Mouse (Mus musculus): ENCODE results near the gene Limch1. TPM values are rescaled to one million over a fixed set of nuclear protein-coding genes. Genes with fewer than 3 reads are reported as not detected.

Limch1 gene
- polyA plus RNA-seq, 1 experiment from 2014 or later = 6.7 TPM

GRCm38 (mm10) chr5:67032601-67033000 lies 287.0 kb downstream of the Limch1 start:
- TF ChIP-seq CTCF (IDR thresholded peaks at IDR 0.05; ENCODE audit: low read depth) = no peak
- Histone ChIP-seq H3K27ac (ENCODE audit: low read depth, low read length) (no peak overlapping the region), H3K36me3 (ENCODE audit: control insufficient read depth, insufficient read depth) (no peaks in the 10 kb centered on the region), H3K9ac (ENCODE audit: low read depth, low read length) (no peak overlapping the region), H3K4me3 (ENCODE audit: low read depth, low read length) (no peak overlapping the region), H3K9me3 (ENCODE audit: control insufficient read depth) (no peaks in the 10 kb centered on the region), H3K4me1 (replicated peaks; ENCODE audit: control insufficient read depth, insufficient read depth, low read length) (no peaks in the 10 kb centered on the region), H3K27me3 (replicated peaks; ENCODE audit: control insufficient read depth, insufficient read depth, low read length) (no peaks in the 10 kb centered on the region), H3K4me2 (replicated peaks; ENCODE audit: low read depth) (no peak overlapping the region)
- WGBS = 66% methylated on average over 7 of the region's 7 CpGs
- ATAC-seq = no peak

- 71% methylated on average over 8 of the region's 9 CpGs for WGBS
- H3K4me1 ChIP-seq (replicated peaks; ENCODE audit: control insufficient read depth, insufficient read depth, low read length) = no peaks in the 10 kb centered on the region
- H3K4me2 ChIP-seq (replicated peaks; ENCODE audit: low read depth) = no peak overlapping the region
- H3K27ac ChIP-seq (ENCODE audit: low read depth, low read length) = no peak overlapping the region
- no peak for ATAC-seq
- no peak for TF ChIP-seq CTCF (IDR thresholded peaks at IDR 0.05; ENCODE audit: low read depth)
- H3K27me3 ChIP-seq (replicated peaks; ENCODE audit: control insufficient read depth, insufficient read depth, low read length) = no peaks in the 10 kb centered on the region
- H3K9ac ChIP-seq (ENCODE audit: low read depth, low read length) = no peak overlapping the region
- H3K4me3 ChIP-seq (ENCODE audit: low read depth, low read length) = no peak overlapping the region
- H3K36me3 ChIP-seq (ENCODE audit: control insufficient read depth, insufficient read depth) = no peaks in the 10 kb centered on the region
- no peaks in the 10 kb centered on the region for H3K9me3 ChIP-seq (ENCODE audit: control insufficient read depth)
These were observed 298.3 kb downstream of the Limch1 start for GRCm38 (mm10) chr5:67043932-67044331.

- Histone ChIP-seq H3K4me2 (replicated peaks; ENCODE audit: low read depth) (no peak overlapping the region), H3K36me3 (ENCODE audit: control insufficient read depth, insufficient read depth) (no peaks in the 10 kb centered on the region), H3K27ac (ENCODE audit: low read depth, low read length) (no peak overlapping the region), H3K9ac (ENCODE audit: low read depth, low read length) (no peak overlapping the region), H3K4me1 (replicated peaks; ENCODE audit: control insufficient read depth, insufficient read depth, low read length) (no peaks in the 10 kb centered on the region), H3K27me3 (replicated peaks; ENCODE audit: control insufficient read depth, insufficient read depth, low read length) (no peaks in the 10 kb centered on the region), H3K9me3 (ENCODE audit: control insufficient read depth) (no peaks in the 10 kb centered on the region), H3K4me3 (ENCODE audit: low read depth, low read length) (no peak overlapping the region)
- peak; percentile 92 for TF ChIP-seq CTCF (IDR thresholded peaks at IDR 0.05; ENCODE audit: low read depth)
- ATAC-seq = no peak
- 23% methylated on average over 4 of the region's 4 CpGs for WGBS
These were observed 302.4 kb downstream of the Limch1 start for GRCm38 (mm10) chr5:67048003-67048402.

GRCm38 (mm10) chr5:67057803-67058202 lies 312.2 kb downstream of the Limch1 start:
- Histone ChIP-seq H3K27ac (ENCODE audit: low read depth, low read length) (no peak overlapping the region), H3K4me3 (ENCODE audit: low read depth, low read length) (no peak overlapping the region), H3K36me3 (ENCODE audit: control insufficient read depth, insufficient read depth) (no peaks in the 10 kb centered on the region), H3K27me3 (replicated peaks; ENCODE audit: control insufficient read depth, insufficient read depth, low read length) (no peaks in the 10 kb centered on the region), H3K9me3 (ENCODE audit: control insufficient read depth) (no peaks in the 10 kb centered on the region), H3K4me1 (replicated peaks; ENCODE audit: control insufficient read depth, insufficient read depth, low read length) (no peaks in the 10 kb centered on the region), H3K9ac (ENCODE audit: low read depth, low read length) (no peak overlapping the region), H3K4me2 (replicated peaks; ENCODE audit: low read depth) (no peak overlapping the region)
- WGBS = 82% methylated on average over 6 of the region's 6 CpGs
- no peak for ATAC-seq
- peak; percentile 27 for TF ChIP-seq CTCF (IDR thresholded peaks at IDR 0.05; ENCODE audit: low read depth)

GRCm38 (mm10) chr5:67060519-67060918 lies 314.9 kb downstream of the Limch1 start:
- TF ChIP-seq CTCF (IDR thresholded peaks at IDR 0.05; ENCODE audit: low read depth) = no peak
- no peaks in the 10 kb centered on the region for H3K4me1 ChIP-seq (replicated peaks; ENCODE audit: control insufficient read depth, insufficient read depth, low read length)
- no peaks in the 10 kb centered on the region for H3K27me3 ChIP-seq (replicated peaks; ENCODE audit: control insufficient read depth, insufficient read depth, low read length)
- ATAC-seq = no peak
- 59% methylated on average over 3 of the region's 4 CpGs for WGBS
- H3K4me2 ChIP-seq (replicated peaks; ENCODE audit: low read depth) = no peak overlapping the region
- H3K36me3 ChIP-seq (ENCODE audit: control insufficient read depth, insufficient read depth) = no peaks in the 10 kb centered on the region
- no peak overlapping the region for H3K9ac ChIP-seq (ENCODE audit: low read depth, low read length)
- no peak overlapping the region for H3K4me3 ChIP-seq (ENCODE audit: low read depth, low read length)
- no peaks in the 10 kb centered on the region for H3K9me3 ChIP-seq (ENCODE audit: control insufficient read depth)
- H3K27ac ChIP-seq (ENCODE audit: low read depth, low read length) = no peak overlapping the region

GRCm38 (mm10) chr5:67063596-67063995 lies 318.0 kb downstream of the Limch1 start:
- whole genome bisulfite sequencing = 76% methylated on average over 9 of the region's 9 CpGs
- Histone ChIP-seq H3K4me2 (replicated peaks; ENCODE audit: low read depth) (no peak overlapping the region), H3K27ac (ENCODE audit: low read depth, low read length) (no peak overlapping the region), H3K36me3 (ENCODE audit: control insufficient read depth, insufficient read depth) (no peaks in the 10 kb centered on the region), H3K27me3 (replicated peaks; ENCODE audit: control insufficient read depth, insufficient read depth, low read length) (no peaks in the 10 kb centered on the region), H3K4me1 (replicated peaks; ENCODE audit: control insufficient read depth, insufficient read depth, low read length) (no peaks in the 10 kb centered on the region), H3K9ac (ENCODE audit: low read depth, low read length) (no peak overlapping the region), H3K9me3 (ENCODE audit: control insufficient read depth) (no peaks in the 10 kb centered on the region), H3K4me3 (ENCODE audit: low read depth, low read length) (no peak overlapping the region)
- no peak for ATAC-seq
- TF ChIP-seq CTCF (IDR thresholded peaks at IDR 0.05; ENCODE audit: low read depth) = no peak

- Histone ChIP-seq H3K4me1 (replicated peaks; ENCODE audit: control insufficient read depth, insufficient read depth, low read length) (no peaks in the 10 kb centered on the region), H3K4me3 (ENCODE audit: low read depth, low read length) (no peak overlapping the region), H3K9ac (ENCODE audit: low read depth, low read length) (no peak overlapping the region), H3K36me3 (ENCODE audit: control insufficient read depth, insufficient read depth) (no peaks in the 10 kb centered on the region), H3K4me2 (replicated peaks; ENCODE audit: low read depth) (no peak overlapping the region), H3K9me3 (ENCODE audit: control insufficient read depth) (0 out of 2 replicates have a peak, but pooled peaks cover 4% of the 10 kb centered on the region), H3K27ac (ENCODE audit: low read depth, low read length) (no peak overlapping the region), H3K27me3 (replicated peaks; ENCODE audit: control insufficient read depth, insufficient read depth, low read length) (0 out of 2 replicates have a peak, but pooled peaks cover 6% of the 10 kb centered on the region)
- TF ChIP-seq CTCF (IDR thresholded peaks at IDR 0.05; ENCODE audit: low read depth) = no peak
- ATAC-seq = no peak
- 41% methylated on average over 6 of the region's 6 CpGs for whole genome bisulfite sequencing
These were observed 337.5 kb downstream of the Limch1 start for GRCm38 (mm10) chr5:67083117-67083516.

Measured in intestine, postnatal 0 days (tissue).